Mouse (Mus musculus) ovary, postnatal 14 days (tissue): Measurements from ENCODE around the gene Fto.

Source experiments
- DNase-seq: peaks from one replicate; pipeline ENCODE4 v3.0.0; 2022; ENCODE audit warnings: low spot score

Fto gene

GRCm38 (mm10) chr8:91392261-91392660 lies 78.9 kb downstream of the Fto start:
- no peak for DNase-seq

GRCm38 (mm10) chr8:91395340-91396055 lies 82.2 kb downstream of the Fto start:
- no peak for DNase-seq

GRCm38 (mm10) chr8:91398053-91398452 lies 84.7 kb downstream of the Fto start:
- DNase-seq: no peak

- no peak for DNase-seq
These were observed 90.0 kb downstream of the Fto start for GRCm38 (mm10) chr8:91402980-91403975.

GRCm38 (mm10) chr8:91404311-91404710 lies 91.0 kb downstream of the Fto start:
- DNase-seq: no peak

- DNase-seq: no peak
These were observed 91.8 kb downstream of the Fto start for GRCm38 (mm10) chr8:91405099-91405498.

- no peak for DNase-seq
These were observed 93.4 kb downstream of the Fto start for GRCm38 (mm10) chr8:91406624-91407290.

GRCm38 (mm10) chr8:91407880-91408279 lies 94.6 kb downstream of the Fto start:
- no peak for DNase-seq

- no peak for DNase-seq
These were observed 96.7 kb downstream of the Fto start for GRCm38 (mm10) chr8:91410007-91410406.

GRCm38 (mm10) chr8:91424491-91425074 lies 111.3 kb downstream of the Fto start:
- no peak for DNase-seq

- DNase-seq: no peak
These were observed 112.0 kb downstream of the Fto start for GRCm38 (mm10) chr8:91425251-91425866.

- DNase-seq: no peak
These were observed 113.2 kb downstream of the Fto start for GRCm38 (mm10) chr8:91426496-91426895.

- no peak for DNase-seq
These were observed 117.1 kb downstream of the Fto start for GRCm38 (mm10) chr8:91430333-91430940.

- no peak for DNase-seq
These were observed 122.7 kb downstream of the Fto start for GRCm38 (mm10) chr8:91436036-91436435.

- no peak for DNase-seq
These were observed 130.6 kb downstream of the Fto start for GRCm38 (mm10) chr8:91443911-91444310.

- DNase-seq: no peak
These were observed 131.5 kb downstream of the Fto start for GRCm38 (mm10) chr8:91444636-91445410.

- DNase-seq: no peak
These were observed 132.2 kb downstream of the Fto start for GRCm38 (mm10) chr8:91445516-91445915.

- no peak for DNase-seq
These were observed 132.7 kb downstream of the Fto start for GRCm38 (mm10) chr8:91446008-91446407.

GRCm38 (mm10) chr8:91448667-91449329 lies 135.5 kb downstream of the Fto start:
- no peak for DNase-seq

GRCm38 (mm10) chr8:91454926-91455325 lies 141.6 kb downstream of the Fto start:
- DNase-seq: no peak
